Mouse (Mus musculus): ENCODE results near the gene Fam20c. TPM values are rescaled to one million over a fixed set of nuclear protein-coding genes. Genes with fewer than 3 reads are reported as not detected.

Fam20c gene
- total RNA-seq, 2 experiments from 2014 or later: 7.9 to 15.8 TPM

Other genes with a start within 250 kb of the Fam20c start
- not detected for gene 1700123K08Rik, start 189.8 kb upstream of the Fam20c start, total RNA-seq (2021)
- gene Zfp68, start 134.8 kb upstream of the Fam20c start, total RNA-seq (2021): 10 to 100 TPM; 18.0 to 21.4 TPM
- gene A430033K04Rik, start 131.7 kb upstream of the Fam20c start, total RNA-seq (2021): 1 to 10 TPM; 4.3 to 5.0 TPM
- not detected for gene Gm5294, start 65.6 kb downstream of the Fam20c start, total RNA-seq (2021)
- 10 to 100 TPM; 24.6 to 34.8 TPM for gene Pdgfa, start 242.9 kb downstream of the Fam20c start, total RNA-seq (2021)